Mouse (Mus musculus): ENCODE measurements at regions not wholly inside any gene's neighbourhood (a gene's known extent, or its start where the extent isn't known, plus 50 kb on each side); places are given as distances from the start of the nearest gene placed in this dataset.

GRCm38 (mm10) chr13:69441798-69442197, 91.7 kb upstream of the Nsun2 start:
- no peaks in the 10 kb centered on the region for H3K9me3 ChIP-seq (ENCODE audit: control insufficient read depth, insufficient read depth, low read depth, low read length)
- no peak for DNase-seq (ENCODE audit: low read depth, low spot score)
- TF ChIP-seq MAFK (IDR thresholded peaks at IDR 0.05; ENCODE audit: insufficient read depth, low read depth, low read length) = no peak
- no peak for TF ChIP-seq CHD2 (IDR thresholded peaks at IDR 0.05; ENCODE audit: low read depth, low read length)
- H3K36me3 ChIP-seq (ENCODE audit: control insufficient read depth, insufficient read depth, low read length, poor library complexity, severe bottlenecking) = no peaks in the 10 kb centered on the region
- in situ Hi-C loops (cut with MboI; ENCODE audit: low sequenced_read_pairs in 2 of 2, unreplicated experiment in 2 of 2) = no loop called here
- H3K4me3 ChIP-seq (ENCODE audit: insufficient read depth in 1 of 2, low read depth in 1 of 2, low read length in 2 of 2, poor library complexity in 1 of 2, severe bottlenecking in 1 of 2) = no peak overlapping the region
- H3K4me1 ChIP-seq (ENCODE audit: control insufficient read depth in 2 of 2, insufficient read depth in 2 of 2, low read length in 2 of 2, poor library complexity in 1 of 2) = no peaks in the 10 kb centered on the region
- H3K27ac ChIP-seq (ENCODE audit: insufficient read depth, low read depth, low read length, poor library complexity, severe bottlenecking) = no peak overlapping the region
- no peak overlapping the region for H3K9ac ChIP-seq (ENCODE audit: insufficient read depth, low read depth, low read length, poor library complexity, severe bottlenecking)

GRCm38 (mm10) chr13:69445611-69446010, 87.9 kb upstream of the Nsun2 start:
- DNase-seq (ENCODE audit: low read depth, low spot score) = no peak
- in situ Hi-C loops (cut with MboI; ENCODE audit: low sequenced_read_pairs in 2 of 2, unreplicated experiment in 2 of 2) = no loop called here

More at GRCm38 (mm10) chr13:69445611-69446010, 87.9 kb upstream of the Nsun2 start:
- Histone ChIP-seq H3K27ac (ENCODE audit: insufficient read depth, low read depth, low read length, poor library complexity, severe bottlenecking) (no peak overlapping the region), H3K4me3 (ENCODE audit: insufficient read depth in 1 of 2, low read depth in 1 of 2, low read length in 2 of 2, poor library complexity in 1 of 2, severe bottlenecking in 1 of 2) (no peak overlapping the region), H3K4me1 (ENCODE audit: control insufficient read depth in 2 of 2, insufficient read depth in 2 of 2, low read length in 2 of 2, poor library complexity in 1 of 2) (no peaks in the 10 kb centered on the region), H3K9me3 (ENCODE audit: control insufficient read depth, insufficient read depth, low read depth, low read length) (no peaks in the 10 kb centered on the region), H3K9ac (ENCODE audit: insufficient read depth, low read depth, low read length, poor library complexity, severe bottlenecking) (no peak overlapping the region), H3K36me3 (ENCODE audit: control insufficient read depth, insufficient read depth, low read length, poor library complexity, severe bottlenecking) (no peaks in the 10 kb centered on the region)
- TF ChIP-seq CHD2 (IDR thresholded peaks at IDR 0.05; ENCODE audit: low read depth, low read length) (no peak), ZC3H11A (IDR thresholded peaks at IDR 0.05; ENCODE audit: borderline replicate concordance, low read depth, low read length) (no peak), ZNF384 (IDR thresholded peaks at IDR 0.05; ENCODE audit: low read depth, low read length) (no peak), HCFC1 (IDR thresholded peaks at IDR 0.05; ENCODE audit: borderline replicate concordance, insufficient read depth, low read length) (no peak), MAFK (IDR thresholded peaks at IDR 0.05; ENCODE audit: insufficient read depth, low read depth, low read length) (no peak)

Measured in ES-E14 (cell line).